Mouse (Mus musculus) frontal cortex, postnatal 14 days (tissue): ENCODE measurements around the gene S100a14.

Source experiments
- DNase-seq, 2 experiments: peaks; one replicate each; pipeline ENCODE4 v3.0.0; 2022; ENCODE audit warnings: low spot score in 2 of 2

S100a14 gene

DNA sequence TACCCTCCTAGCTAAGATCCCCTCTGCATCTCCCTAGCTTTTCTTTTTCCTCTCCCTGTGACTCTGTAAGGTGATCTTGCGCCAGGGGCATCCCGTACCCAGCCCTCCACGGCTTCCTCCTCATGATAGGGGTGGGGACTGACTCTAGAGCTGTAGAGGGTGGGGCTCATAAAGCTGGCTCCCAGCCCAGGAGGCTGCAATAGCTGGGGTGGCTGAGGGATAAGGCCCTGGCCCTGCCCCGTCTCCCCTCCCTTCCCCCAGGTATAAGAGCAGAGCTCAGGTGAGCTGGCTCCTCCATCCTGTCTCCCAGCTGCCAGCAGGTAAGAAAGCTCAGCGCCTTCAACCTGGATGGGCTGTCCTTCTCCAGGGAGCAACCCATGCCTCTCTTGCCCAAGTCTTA lies at the start of gene S100a14:
S100a14 (plus strand) TSS at position 277 of the 400 bp plus-strand sequence.
- no peak for DNase-seq

DNA sequence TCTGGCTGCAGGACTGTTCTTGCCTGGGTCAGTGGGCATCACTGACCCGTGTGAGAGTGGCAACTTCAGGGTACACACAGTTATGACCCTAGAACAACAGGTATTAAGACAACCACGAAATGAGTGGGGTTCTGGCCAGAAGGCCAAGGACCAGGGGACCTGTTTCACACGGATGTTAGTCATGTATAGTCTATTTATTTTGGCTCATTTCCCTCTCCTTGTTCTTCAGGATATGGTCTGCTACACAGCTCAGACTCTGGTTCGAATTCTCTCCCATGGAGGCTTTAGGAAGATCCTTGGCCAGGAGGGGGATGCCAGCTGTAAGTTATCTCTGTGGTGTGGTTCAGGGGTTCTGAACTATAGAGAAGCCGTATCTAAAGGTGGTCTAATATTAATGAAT lies 39.7 kb upstream of the S100a14 start:
- DNase-seq, result no peak

DNA sequence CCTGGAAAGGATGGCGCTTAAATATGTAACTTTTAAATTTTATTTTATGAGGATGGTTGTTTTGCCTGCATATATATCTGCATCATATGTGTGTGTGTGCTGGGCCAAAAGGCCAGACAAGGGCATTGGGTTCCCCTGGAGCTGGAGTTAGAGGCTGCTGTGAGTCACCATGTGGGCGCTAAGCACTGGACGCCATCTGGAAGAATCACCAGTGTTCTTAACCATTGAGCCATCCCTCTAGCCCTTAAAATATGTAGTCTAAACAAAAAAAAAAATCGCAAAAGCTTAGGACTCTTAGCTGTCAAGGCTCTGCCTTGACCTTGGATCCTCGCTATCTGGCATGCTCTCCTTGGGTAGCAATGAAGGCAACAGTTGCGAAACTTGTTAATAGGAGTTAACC lies 38.1 kb upstream of the S100a14 start:
- no peak for DNase-seq

DNA sequence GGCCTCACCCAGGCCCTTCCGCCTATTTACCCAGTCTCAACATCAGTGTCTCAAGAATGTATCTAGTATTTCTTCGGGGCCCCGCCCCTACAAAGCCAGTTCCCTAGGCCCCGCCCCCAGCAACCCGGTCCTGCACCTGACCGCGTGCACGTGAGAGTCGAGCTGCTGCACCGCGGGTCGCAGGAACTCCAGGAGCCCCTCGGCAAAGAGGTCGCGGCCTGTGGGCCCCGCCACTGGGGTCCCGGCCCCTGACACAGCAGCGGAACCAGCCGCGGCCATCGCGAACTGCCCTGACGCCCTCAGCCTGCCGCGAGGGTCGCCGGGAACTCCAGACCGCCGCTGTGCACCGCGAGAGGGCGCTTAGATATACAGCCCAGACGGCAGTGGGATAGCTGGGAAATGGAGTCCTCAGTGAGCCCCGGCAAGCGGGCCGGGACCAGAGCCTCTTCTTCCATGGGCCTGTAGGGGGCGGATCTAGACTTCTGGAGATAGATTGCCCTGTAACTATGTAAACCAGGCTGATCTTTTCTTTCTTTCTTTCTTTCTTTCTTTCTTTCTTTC lies 35.9 kb upstream of the S100a14 start, which contains the start of gene Snapin:
Snapin (minus strand) TSS at position 338 of the 561 bp plus-strand sequence.
- peak; percentile 89 to 94 for DNase-seq

DNA sequence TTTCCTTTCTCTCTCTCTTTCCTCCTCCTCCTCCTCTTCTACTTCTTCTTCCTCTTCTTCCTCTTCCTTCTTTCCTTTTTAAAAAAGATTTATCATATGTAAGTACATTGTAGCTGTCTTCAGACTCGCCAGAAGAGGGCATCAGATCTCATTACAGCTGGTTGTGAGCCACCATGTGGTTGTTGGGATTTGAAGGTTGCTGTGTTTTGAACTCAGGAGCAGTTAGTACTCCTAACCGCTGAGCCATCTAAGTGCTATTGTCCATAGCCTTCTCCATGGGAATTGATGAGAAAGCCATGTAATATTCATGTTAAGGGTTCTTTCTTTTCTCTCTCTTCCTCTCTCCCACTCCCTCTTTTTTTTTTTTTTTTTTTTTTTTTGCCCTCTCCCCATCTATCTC lies 35.3 kb upstream of the S100a14 start:
- no peak for DNase-seq

DNA sequence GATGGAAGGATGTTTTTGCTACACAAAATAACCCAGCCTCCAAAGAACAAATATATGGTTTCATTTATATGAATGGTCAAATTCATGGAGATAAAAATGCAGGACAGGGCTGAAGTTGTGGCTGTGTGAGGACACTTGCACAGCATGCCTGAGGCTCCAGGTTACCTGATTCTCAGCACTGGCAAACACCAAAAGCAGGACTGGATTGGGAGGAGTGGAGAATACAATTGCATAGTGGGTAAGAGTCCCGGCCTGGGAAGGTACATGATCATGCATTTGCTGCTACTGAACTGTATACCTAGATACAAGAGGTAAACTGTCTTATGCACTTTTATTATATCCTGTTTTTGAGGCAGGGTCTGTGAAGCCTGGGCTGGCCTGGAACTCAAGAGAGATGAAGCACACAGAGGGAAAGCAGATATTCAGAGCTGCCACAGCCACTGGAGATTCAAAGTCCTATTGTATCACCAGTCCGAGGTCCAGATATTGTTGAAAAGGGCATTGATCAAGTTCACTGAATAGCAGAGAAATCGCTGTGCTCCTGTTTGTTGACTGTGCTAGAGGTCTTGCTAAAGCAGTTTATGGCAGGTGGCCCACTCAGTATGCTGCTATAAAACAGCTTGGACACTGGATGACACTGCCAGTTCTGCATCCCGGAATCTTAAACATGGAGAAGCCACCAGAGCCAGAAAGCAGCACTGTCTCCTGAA lies 32.7 kb upstream of the S100a14 start:
- DNase-seq, result no peak

DNA sequence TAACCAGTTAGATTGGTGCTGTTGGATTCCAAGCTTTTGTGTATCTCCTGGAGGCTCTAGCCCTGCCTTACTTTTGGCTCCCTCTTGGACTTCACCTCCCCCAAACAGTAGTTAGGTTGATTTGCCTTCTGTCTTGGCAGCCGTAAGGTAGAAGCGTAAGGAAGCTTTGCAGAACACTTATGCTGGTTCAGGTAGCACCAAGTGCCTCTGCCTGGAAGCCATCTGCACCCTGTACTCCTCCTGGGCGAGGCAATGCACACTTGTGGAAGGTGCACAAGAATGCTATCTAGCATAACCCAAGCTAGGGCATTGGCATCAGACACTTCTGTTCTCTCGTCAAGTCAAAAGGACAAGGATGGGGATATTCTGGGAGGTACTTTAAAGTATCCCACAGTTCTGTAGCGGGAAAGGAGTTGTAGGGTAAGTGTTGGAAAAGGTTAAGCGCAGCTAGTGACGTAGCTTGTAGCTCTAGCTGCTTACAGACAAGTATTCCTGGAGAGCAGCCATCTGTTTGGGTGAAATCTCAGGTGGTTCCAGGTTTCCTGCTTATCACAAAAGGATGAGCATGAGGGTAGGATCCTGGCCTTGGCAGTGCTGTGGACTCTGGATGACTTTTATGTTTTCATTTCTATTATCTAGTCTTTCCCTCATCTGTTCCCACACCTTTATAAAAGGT lies 30.7 kb upstream of the S100a14 start:
- no peak for DNase-seq

DNA sequence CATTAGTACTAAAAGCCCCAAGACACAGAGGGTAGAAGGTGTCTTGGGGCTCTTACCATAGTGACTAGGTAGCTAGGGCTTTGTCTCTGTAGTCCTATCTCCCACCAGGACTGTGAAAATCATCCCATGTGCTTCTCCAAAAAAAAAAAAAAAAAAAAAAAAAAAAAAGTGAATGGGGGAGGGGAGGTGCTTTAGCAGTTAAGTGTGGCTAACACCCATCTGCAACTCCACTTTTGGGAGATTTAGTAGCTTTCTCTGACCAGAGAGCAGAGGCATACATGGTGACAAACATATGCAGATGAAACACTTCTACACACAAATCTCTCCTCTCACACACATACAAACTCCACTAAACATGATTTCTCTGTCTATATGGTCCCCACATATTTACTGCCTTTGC lies 29.1 kb upstream of the S100a14 start:
- no peak for DNase-seq

DNA sequence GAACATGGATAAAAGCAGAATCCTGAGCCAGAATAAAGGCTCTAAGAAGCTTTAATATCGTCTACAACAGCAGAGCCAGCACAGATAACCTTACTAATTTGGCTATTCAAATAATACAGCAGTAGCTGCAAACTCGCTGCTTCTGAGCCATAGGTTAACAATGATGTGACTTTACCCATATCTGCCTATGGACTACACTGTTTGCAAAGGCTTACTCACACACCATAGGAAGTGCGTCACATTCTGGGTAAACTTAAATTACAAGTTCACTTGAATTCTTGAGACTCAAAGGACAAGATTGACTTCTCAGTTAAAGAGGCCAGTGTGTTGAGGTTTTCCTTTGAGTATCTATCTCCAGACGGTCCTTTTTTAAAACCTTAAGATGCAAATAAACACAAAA lies 23.2 kb upstream of the S100a14 start:
- no peak for DNase-seq

DNA sequence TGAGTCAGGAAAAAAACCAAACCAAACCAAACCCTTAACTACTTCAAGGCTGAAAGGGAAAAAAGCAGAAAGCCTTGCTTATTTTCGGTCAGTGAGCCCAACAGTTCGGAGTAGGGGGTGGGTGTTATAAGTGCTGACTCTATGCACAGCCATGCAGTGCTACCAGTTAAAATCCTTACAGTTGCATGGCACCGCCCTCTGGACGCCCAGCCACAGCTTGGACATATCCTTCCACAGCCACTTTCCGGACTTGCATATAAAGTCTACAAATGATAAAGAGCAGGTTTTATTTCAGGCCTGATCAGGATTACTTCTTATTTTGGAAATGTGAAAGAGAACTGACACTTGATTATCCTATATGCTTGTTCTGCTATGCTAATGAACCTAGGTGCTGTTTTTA lies 21.4 kb upstream of the S100a14 start:
- no peak for DNase-seq

DNA sequence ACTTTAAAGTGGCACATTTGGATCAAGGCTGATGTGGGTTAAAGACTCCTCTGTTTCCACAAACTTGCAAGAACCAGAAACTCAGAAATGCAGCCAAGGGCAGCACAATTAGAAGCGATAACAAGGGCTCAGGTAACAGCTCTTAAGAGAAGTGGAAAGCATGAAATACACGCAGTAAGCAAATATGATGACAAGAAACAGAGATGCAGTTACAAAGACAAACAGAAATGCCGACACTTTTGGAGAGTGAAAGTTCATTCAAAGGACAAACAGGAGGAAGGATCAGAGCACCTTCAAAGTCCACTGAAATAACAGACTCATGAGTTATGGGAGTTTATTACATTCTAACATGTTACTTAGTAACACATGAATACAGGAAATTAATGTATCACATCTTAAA lies 20.3 kb upstream of the S100a14 start:
- no peak for DNase-seq

DNA sequence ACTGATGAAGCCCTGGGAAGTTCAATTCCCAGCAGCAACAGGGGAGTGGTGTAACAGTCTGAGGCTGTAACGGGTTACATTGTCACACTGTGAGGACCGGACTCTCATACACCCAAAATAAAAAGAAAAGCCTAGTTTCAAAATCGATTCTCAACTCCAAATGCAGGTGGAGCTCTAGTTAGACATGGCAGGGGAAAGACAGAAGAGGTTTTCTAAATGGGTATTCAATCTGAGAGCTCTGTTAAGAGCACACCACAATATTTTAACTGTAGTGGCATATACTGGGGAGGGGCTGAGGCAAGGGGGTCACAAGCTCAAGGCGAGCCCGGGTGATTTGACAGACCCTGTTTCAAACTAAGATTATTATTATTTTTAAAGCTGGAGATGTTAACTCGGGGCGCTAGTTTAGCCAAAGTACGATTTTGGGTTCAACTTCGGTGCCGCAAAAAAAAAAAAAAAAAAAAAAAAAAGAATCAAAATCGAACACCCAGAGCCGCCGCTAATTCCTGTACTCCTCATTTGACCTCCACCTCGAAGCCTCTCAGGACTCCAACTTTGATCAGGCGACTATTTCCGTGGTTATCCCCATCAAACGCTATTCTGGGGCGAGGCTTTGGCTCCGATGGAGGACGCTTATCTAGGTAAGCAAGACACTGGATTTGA lies 18.2 kb upstream of the S100a14 start:
- no peak for DNase-seq

DNA sequence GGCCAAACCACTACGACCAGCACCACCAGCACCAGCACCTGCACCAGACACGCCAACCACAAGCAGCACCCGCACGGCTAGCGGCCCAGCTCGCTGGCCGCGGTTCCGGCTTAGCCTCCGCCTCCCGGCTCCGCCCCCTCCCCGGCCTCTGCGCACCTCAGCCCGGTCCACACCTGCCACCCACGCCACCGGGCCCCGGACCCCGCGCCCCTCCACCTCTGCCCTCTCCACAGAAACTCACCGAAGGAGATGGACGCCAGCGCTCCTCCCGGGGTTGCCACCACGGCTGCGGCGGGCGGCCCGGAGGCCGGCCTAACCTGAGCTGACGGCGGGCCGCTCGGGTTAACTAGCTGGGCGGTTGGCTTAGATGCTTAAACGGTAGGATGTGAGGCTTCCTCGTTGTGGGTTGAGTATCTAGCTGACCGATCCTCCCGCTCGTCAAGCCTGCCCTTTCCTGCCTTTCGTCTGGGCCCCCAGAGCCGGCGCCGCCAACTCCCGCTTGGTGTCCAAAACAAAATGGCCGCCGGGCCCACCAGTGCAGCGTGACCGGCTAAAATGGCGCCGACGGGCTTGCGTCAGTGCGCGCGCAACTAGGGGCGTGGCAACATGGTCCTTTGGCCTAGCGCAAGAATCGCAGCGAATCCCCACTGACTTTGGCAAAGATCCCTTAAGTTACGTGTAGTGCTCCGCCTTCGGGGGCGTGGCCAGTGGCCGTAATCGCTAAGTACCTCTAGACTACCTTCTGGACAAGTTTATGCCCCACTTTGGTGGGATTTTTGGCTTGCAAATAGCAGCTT lies 17.5 kb upstream of the S100a14 start, which contains the start of gene Chtop:
Chtop (minus strand) TSS at position 549 of the 797 bp plus-strand sequence.
- peak; percentile 98 to 99 for DNase-seq

DNA sequence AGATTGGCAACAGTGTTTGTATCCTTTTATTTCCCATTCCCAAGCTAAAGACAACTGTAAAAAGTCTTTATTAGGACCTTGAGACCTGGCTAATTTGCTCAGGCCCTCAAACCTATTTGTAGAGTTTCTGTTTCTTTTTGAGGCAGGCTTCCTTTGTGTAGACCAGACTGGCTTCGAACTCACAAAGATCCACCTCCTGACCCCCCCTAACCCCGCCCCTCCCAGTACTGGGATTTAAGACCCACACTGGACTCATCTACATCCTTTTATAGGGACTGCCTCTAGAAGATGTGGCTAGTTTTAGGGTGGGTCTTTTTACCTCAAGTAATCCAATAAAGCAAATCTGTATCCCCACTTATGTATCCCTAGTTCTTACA lies 16.9 kb upstream of the S100a14 start:
- no peak for DNase-seq

DNA sequence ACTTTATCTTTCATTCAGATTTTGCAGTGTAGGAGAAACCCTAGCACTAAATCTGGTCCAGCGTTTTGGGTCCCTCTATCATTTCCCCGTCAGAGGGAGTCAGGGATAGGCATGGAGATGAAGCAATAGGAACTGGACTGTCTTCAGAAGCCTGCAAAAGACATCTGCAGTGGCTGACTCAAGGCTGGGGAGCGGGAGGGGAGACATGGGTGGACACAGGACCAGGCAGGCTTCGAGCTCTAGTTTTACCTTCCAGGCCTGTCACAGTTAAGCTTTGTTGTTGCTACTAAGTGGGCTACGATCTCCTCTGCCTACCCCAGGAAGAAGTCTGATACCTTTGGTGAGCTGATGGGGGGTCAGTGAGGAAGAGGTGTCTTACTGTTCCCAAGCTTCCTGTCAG lies 14.4 kb upstream of the S100a14 start:
- DNase-seq, result no peak

DNA sequence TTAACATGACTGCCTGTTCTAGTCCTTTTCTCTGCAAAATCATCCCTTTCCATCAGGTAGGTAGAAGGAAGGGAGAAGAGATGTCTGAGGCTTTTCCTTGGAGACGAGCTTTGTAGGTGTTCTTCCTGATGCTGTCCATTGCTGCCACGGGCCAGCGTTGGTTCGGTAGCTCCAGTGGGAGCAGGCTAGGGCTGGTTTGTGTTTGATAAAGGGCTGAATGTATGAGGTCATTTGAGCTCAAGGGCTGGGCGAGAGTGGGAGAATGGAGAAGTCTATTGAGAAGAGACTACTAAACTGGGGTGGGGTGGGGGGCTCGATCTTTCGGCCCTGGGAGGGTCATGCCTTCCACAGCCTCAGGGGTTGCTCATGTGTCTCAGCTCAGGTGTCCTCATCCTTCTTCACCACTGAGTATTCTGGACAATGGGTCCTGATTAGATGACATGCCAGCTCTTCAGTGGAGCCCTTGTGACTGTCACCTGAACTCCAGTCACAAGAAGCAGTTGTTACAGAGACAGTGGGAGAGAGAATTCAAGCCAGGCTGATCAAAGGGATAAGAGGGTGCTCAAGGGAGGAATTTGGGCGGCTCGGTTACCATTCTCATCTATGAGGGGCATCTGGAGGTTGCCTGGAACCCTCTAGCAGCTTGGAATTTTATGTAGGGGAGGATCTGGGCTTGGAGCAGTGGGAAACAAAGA lies 13.6 kb upstream of the S100a14 start:
- no peak for DNase-seq

DNA sequence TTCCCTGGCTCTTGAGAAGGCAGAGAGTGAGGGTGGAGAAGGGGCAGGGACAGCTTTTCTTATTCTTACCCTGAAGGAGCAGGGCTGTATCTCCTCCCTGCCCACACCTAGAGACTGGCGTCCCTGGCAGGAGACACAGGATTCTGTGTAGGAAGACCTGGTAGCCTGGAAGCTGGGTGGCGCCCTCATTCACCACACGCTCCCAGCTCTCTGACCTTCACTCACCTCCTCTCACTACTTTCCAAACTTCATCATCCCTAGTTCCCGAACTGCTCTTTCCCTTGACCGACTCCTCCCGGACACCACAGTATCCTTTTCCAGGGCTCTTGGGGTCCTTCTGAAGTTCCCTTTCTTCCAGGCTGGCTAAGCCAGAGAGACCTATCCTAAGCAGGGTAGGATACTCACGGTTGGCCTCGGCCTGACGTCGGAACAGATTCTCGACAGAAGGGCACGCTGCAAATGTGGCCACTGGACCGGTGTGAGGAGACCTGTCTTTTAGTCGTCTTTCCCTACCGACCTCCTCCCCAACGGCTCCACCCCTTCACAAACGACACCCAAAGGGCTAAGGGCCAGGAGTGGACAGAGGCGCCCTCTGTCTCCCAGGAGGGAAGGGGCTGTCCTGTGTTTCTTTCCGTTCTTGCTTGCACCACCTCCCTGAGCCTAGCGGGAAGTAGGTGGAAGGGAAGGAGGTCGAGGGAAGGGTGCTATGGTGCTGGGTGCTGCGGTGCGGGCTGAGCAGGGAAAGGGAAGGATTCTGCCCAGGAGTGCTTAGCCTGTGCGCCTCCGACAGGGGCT lies 12.7 kb upstream of the S100a14 start, which contains the start of the genes S100a1 and S100a13:
S100a1 (minus strand) TSS at position 597 of the 795 bp plus-strand sequence.
S100a13 (plus strand) TSS at position 640 of the 795 bp plus-strand sequence.
- no peak for DNase-seq

DNA sequence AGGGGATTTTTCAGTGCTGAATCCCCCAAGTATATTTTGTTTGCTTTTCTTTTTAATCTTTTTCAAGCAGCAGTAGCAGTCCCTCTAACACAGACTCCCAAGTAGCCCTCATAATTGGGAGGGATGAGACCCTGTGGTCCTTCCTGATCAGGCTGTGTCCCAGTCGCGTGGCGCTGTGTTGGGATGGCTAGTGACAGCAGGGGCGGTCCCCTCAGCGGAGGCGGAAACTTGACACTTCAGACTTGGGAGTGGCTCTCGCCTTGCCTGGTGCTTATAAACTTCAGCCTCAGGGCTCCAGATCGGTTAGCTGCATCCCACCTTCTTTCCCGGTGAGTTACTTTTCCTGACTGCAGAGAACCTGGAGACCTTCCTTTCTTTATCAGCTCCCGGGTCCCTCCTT lies 12.0 kb upstream of the S100a14 start:
- no peak for DNase-seq

DNA sequence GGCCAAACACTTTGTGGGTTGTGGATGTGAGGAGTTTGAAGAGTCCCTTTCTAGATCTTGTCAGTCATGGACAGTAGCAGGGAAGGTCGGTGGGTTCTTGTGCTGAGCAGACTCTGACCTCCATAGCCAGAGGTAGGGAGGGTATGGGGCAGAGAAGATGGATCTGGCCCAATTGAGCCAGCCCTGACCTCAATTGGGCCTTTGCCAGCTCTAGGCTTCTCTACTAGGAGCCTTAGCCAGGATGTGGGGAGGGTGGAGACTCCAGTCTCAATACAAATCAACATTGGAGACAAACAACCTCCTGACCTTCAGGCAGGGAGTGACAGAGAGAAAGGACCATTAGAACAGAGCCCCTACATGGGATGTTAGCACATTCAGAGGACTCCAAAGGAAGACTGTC lies 11.4 kb upstream of the S100a14 start:
- DNase-seq, result no peak

DNA sequence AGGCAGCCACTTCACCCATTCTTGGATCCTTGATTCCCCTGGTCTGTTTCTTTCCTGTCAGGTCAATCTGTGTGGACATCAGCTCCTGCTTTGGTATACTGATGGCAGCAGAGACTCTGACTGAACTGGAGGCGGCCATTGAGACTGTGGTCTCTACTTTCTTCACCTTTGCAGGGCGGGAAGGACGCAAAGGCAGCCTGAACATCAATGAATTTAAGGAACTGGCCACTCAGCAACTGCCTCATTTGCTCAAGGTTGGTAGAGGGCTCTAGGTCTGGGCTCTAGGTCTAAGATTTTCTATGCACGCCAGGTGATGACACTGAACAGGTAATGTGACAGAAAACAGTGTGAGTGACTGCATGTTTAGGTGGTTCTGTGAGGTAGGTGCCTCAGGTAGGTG lies 10.9 kb upstream of the S100a14 start:
- DNase-seq, result no peak
